Mouse (Mus musculus) heart, embryonic 15.5 days (tissue): ENCODE results near the gene Gm44579. TPM values are rescaled to one million over a fixed set of nuclear protein-coding genes. Genes with fewer than 3 reads are reported as not detected.

Experiments
- ATAC-seq: fragments of 200-750 bp; cut with Nextera tagmentation; replicated peaks from 2 replicates; pipeline ENCODE4 v1.8.0; 2017; ENCODE audit warnings: low read depth, moderate TSS enrichment; ENCODE audit not compliant: insufficient number of reproducible peaks, insufficient read depth, low FRiP score
- H3K27ac ChIP-seq: fragments of 300-500 bp; sonication (generic); 2 replicates; pipeline ENCODE4 v1.5.1; 2015; ENCODE audit warnings: mild to moderate bottlenecking, inconsistent platforms
- H3K27me3 ChIP-seq: fragments of 300-500 bp; sonication (generic); 2 replicates; pipeline ENCODE4 v1.6.1; 2015; ENCODE audit warnings: inconsistent platforms
- H3K36me3 ChIP-seq: fragments of 300-500 bp; sonication (generic); 2 replicates; pipeline ENCODE4 v1.6.1; 2015; ENCODE audit warnings: mild to moderate bottlenecking, inconsistent platforms
- H3K4me1 ChIP-seq: fragments of 300-500 bp; sonication (generic); replicated peaks from 2 replicates; pipeline ENCODE4 v1.6.1; 2015; ENCODE audit warnings: inconsistent platforms
- H3K4me2 ChIP-seq: fragments of 300-500 bp; sonication (generic); 2 replicates; pipeline ENCODE4 v1.6.1; 2015; ENCODE audit warnings: inconsistent platforms, mild to moderate bottlenecking, moderate library complexity
- H3K4me3 ChIP-seq: fragments of 300-500 bp; sonication (generic); 2 replicates; pipeline ENCODE4 v1.5.1; 2015; ENCODE audit warnings: mild to moderate bottlenecking, inconsistent platforms
- H3K9ac ChIP-seq: fragments of 300-500 bp; sonication (generic); 2 replicates; pipeline ENCODE4 v1.6.1; 2015; ENCODE audit warnings: mild to moderate bottlenecking, inconsistent platforms
- H3K9me3 ChIP-seq: fragments of 300-500 bp; sonication (generic); replicated peaks from 2 replicates; pipeline ENCODE4 v1.6.1; 2016; ENCODE audit warnings: inconsistent platforms
- WGBS: fragments of 180-500 bp; shearing (Covaris S2); methylation state at CpG from one replicate; pipeline ENCODE4 v1.1.7; 2015; ENCODE audit warnings: mixed read lengths; 5-methylcytosine and 5-hydroxymethylcytosine counted together
- polyA plus RNA-seq: library from polyadenylated mRNA; unstranded; fragments of >200 nt; fragmentation: Nextera tagmentation; extraction: Ambion mirVana; gene quantifications from 2 replicates; pipeline ENCODE4 v1.2.1, GENCODE M21; 2015

Gm44579 gene
- polyA plus RNA-seq, 1 experiment from 2014 or later = not detected

DNA sequence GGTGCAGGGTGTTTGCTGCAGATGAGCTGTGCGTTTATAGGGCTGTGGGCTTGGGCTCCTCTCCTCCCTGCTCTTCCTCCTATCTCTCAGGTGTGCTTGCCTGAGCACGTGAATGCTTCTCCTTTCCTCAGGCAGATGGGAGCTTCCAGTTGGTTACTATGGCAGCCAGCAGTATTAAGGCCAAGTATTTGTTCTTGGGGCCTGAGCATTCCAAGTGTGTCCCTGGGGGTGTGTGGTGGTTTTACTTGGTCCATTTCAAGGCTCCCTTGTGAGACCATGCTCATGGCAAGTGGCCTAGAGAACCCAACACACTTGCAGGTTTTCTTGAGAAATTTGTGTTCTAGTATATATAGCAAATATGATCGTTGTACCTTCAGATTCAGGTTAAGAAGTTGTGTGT lies 25.3 kb downstream of the Gm44579 start, which contains the start of gene Olfr288:
Gene Olfr288 (minus strand): TSS at position 101 of the 400 bp plus-strand sequence.
- no peak; the same call in 1 of the 2 replicates for ATAC-seq
- no peaks in the 10 kb centered on the region for H3K4me1 ChIP-seq
- no peak within 1 kb of the TSS for H3K4me2 ChIP-seq
- no peak within 1 kb of the TSS for H3K4me3 ChIP-seq
- H3K27ac ChIP-seq = no peak within 1 kb of the TSS
- H3K27me3 ChIP-seq = no peaks in the 10 kb centered on the region
- no peaks in the 10 kb centered on the region for H3K9me3 ChIP-seq
- H3K9ac ChIP-seq = no peak within 1 kb of the TSS
- WGBS = 67% methylated on average over 3 of the region's 3 CpGs
- no peaks in the 10 kb centered on the region for H3K36me3 ChIP-seq

DNA sequence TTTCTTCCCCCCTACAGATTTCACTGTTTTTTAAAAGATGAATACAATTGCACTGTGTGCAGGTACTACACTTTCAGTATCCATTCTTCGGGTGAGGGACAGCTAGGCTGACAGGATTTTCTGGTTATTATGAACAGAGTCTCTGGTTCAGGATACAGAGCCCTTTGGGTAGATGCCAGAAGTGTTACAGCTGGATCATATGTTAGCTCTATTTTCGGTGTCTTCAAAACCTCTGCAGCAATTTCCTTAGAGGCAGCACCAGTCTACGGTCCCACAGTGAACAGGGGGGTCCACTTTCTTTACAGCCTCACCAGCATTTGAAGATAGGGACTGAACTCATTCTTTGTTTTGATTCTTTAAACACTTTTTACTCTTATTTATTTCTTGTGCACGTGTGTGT lies 36.3 kb downstream of the Gm44579 start:
- 47% methylated on average over 4 of the region's 4 CpGs for WGBS
- ATAC-seq = no peak
- no peaks in the 10 kb centered on the region for H3K36me3 ChIP-seq
- H3K4me2 ChIP-seq = no peak overlapping the region
- no peak overlapping the region for H3K27ac ChIP-seq
- no peak overlapping the region for H3K9ac ChIP-seq
- no peaks in the 10 kb centered on the region for H3K9me3 ChIP-seq
- no peaks in the 10 kb centered on the region; the same call in 1 of the 2 replicates for H3K27me3 ChIP-seq
- H3K4me1 ChIP-seq = peaks cover 12% of the 10 kb centered on the region
- no peak overlapping the region for H3K4me3 ChIP-seq

DNA sequence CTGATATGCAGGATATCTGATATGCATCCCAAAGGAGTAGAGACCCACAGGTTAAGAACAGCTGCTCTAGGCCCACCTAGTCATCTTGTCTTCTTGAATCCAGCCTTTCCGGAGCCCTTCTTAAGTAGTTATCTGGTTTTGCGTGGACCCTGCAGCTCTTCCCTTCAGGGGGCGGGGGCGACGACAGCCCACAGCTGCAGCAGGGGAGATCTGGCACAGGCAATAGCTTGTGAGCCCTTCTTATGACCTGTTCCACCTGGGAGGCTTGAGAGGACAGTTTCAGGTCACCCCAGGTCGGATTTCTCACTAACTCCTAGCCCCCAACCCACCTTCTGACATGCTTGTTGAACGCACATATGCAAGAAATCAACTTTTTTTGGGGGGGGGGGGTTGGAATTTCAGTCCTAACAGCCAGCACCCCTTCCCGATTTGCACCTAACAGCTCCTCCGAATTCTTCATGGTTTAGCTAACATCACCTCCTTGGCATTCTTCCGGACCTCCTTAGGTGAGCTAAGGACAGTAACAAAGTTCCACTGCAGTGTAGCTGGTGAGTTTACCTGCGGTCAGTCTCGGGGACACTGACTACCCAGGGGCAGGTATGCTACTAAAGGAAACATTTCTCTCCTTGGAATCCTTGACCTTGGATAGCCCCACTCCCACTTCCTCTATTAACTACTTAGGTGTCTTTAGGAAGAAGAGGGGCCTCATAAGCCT lies 38.8 kb downstream of the Gm44579 start:
- Histone ChIP-seq H3K4me3 (no peak overlapping the region; the same call in 1 of the 2 replicates), H3K9ac (no peak overlapping the region; the same call in 1 of the 2 replicates), H3K27ac (peak overlapping the region; percentile 90; the same call in 1 of the 2 replicates), H3K36me3 (no peaks in the 10 kb centered on the region), H3K9me3 (no peaks in the 10 kb centered on the region), H3K4me2 (peak overlapping the region; percentile 70), H3K4me1 (peaks cover 12% of the 10 kb centered on the region), H3K27me3 (no peaks in the 10 kb centered on the region; the same call in 1 of the 2 replicates)
- WGBS = 54% methylated on average over 12 of the region's 12 CpGs
- no peak for ATAC-seq

DNA sequence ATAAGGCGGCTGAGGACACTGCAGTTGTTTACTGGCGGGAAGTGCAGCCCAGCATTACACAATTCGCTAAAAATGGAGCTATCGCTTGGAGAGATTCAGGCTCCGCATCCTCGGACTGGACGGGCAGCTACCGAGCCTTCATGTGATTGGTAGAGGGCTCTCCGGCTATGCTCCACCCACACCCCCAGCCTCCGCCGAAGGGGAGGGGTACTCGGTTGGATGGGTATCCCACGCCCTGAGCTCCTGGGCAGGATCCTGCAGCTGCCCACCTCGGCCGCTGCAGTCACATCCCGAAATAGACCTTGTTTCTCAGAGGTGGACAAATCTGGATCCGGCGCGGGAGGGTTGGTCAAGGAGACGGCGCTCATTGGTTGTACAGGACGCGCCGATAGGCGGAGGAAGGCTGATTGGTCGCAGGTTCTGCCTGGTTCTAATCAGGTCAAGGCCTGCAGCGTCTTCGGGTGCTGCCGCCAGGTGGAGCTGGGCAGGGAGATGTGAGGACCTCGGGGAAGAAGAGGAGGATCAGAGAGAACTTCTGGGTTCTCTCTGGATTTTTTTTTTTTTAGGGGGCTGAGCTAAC lies 39.6 kb downstream of the Gm44579 start:
- Histone ChIP-seq H3K27me3 (no peaks in the 10 kb centered on the region; the same call in 1 of the 2 replicates), H3K4me2 (peak overlapping the region; percentile 70), H3K4me1 (peaks cover 12% of the 10 kb centered on the region), H3K27ac (peak overlapping the region; percentile 90), H3K9me3 (no peaks in the 10 kb centered on the region), H3K4me3 (peak overlapping the region; percentile 49), H3K36me3 (no peaks in the 10 kb centered on the region), H3K9ac (peak overlapping the region; percentile 48)
- peak; percentile 98 for ATAC-seq
- WGBS = under 1% methylated on average over 30 of the region's 30 CpGs

DNA sequence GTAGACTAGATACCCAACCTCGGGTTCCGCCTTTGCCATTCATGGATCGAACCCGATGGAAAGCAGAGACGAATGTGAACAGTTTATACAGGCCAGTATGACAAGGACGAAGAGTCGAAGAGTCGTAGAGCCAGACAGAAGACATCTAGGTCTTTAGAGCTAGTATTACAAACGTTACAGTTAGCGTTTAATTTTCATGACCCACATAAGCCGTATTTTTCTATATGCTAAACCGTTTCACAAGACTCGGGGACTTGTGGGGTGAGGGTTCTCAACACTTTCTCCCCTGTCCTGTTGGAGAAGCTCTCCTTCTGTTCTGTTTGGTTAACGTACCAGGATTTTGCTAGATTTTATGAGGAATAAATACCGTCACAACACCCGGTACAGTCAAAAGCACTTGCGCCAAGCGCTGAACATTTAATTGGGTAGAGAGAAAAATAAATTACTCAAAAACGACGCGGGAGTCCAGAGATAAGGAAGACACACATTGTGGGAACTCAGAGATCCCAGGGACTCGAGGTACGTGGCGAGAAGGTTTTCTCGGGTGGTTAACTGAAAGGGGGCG lies 40.1 kb downstream of the Gm44579 start:
- no peak for ATAC-seq
- Histone ChIP-seq H3K27ac (peak overlapping the region; percentile 90), H3K9me3 (no peaks in the 10 kb centered on the region), H3K4me3 (peak overlapping the region; percentile 49), H3K27me3 (no peaks in the 10 kb centered on the region), H3K4me1 (peaks cover 12% of the 10 kb centered on the region), H3K4me2 (peak overlapping the region; percentile 70), H3K9ac (peak overlapping the region; percentile 48), H3K36me3 (no peaks in the 10 kb centered on the region)
- 7% methylated on average over 26 of the region's 26 CpGs for WGBS

DNA sequence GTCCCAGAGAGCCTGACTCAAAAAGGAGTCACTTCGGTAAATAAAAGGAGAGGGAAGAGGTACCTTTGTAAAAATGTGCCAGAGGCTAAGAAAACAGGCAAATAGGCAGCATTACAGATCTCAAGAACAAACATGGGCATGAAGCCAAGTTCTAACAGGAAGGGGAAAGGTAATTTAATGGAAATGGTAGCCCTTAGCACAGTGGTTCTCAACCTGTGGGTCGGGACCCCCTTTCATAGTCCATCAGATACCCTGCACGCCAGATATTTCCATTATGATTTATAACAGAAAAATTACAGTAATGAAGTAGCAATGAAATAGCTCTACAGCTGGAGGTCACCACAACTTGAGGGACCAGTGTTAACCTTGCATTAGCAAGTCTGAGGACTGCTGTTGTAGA lies 43.5 kb downstream of the Gm44579 start:
- 58% methylated on average over 3 of the region's 3 CpGs for whole genome bisulfite sequencing
- Histone ChIP-seq H3K27me3 (peaks cover 21% of the 10 kb centered on the region), H3K27ac (no peak overlapping the region), H3K9ac (no peak overlapping the region), H3K4me3 (no peak overlapping the region), H3K4me2 (no peak overlapping the region), H3K36me3 (no peaks in the 10 kb centered on the region), H3K4me1 (peaks cover 12% of the 10 kb centered on the region), H3K9me3 (no peaks in the 10 kb centered on the region)
- no peak for ATAC-seq

DNA sequence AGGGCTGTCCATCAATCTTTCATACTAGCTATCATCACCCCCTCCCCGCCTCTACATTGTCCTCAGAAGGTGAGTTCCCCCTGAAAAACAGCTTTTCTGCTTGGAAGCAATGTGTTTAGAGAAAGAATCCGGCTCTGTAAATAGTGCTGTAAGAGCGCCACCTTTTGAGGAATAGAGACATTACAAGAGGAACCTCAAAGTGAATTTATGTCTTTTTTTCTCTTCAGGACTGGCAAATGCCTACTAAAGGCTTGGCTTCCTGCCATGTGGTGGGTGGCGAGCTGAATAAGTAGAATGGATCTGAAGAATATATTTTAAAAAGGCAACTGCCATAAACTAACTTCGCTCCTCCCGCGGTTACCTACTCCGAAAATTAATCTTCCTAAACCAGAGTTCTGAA lies 47.0 kb downstream of the Gm44579 start:
- H3K27ac ChIP-seq = no peak overlapping the region
- H3K9ac ChIP-seq = no peak overlapping the region
- 34% methylated on average over 8 of the region's 8 CpGs for WGBS
- H3K9me3 ChIP-seq = no peaks in the 10 kb centered on the region
- H3K4me1 ChIP-seq = no peaks in the 10 kb centered on the region
- peaks cover 56% of the 10 kb centered on the region for H3K27me3 ChIP-seq
- no peak for ATAC-seq
- H3K4me2 ChIP-seq = no peak overlapping the region
- no peaks in the 10 kb centered on the region for H3K36me3 ChIP-seq
- no peak overlapping the region for H3K4me3 ChIP-seq

DNA sequence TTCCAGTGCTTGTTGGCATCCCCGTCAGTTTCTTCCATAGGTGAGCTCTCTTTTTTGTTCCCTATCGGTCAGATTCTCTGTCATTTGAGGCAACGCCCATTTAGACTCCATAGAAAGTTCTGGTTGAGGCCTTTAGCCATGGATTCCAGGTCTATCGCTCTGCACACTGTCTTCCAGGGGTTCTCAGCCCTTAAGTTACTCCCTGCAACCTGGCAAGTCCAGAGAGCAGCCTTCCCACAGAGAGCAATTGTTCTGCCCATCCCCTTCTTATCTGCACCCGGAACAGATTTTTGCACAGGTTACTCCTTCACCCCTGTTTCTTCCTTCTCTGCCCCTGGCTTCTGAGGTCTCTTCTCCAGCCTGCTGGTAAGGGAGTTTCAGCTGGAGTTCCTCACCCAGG lies 48.7 kb downstream of the Gm44579 start:
- peaks cover 73% of the 10 kb centered on the region for H3K27me3 ChIP-seq
- WGBS = 73% methylated on average over 5 of the region's 5 CpGs

DNA sequence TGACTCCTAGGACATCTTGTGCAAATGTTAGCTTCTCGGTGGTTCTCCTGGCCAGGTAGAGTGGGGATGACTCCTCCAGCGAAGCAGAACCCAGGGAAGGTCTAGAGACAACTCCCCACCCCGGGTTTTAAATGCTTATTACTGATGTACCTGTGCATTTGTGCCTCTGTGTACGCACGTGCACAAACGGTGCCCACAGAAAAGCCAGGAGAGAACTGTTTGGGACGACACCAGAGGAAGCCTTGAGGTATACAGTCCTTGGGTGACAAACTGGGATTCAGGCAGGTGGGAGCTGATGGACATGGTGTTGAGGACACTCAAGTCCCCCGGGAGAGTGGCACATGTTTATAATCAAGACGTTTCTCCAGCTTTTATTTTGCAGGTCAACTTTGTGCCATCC lies 49.9 kb downstream of the Gm44579 start:
- H3K4me2 ChIP-seq = no peak overlapping the region
- WGBS = 65% methylated on average over 9 of the region's 9 CpGs
- H3K9ac ChIP-seq = no peak overlapping the region
- peaks cover 22% of the 10 kb centered on the region for H3K4me1 ChIP-seq
- H3K27ac ChIP-seq = no peak overlapping the region
- ATAC-seq = no peak
- H3K9me3 ChIP-seq = no peaks in the 10 kb centered on the region
- no peaks in the 10 kb centered on the region for H3K36me3 ChIP-seq
- peaks cover 84% of the 10 kb centered on the region for H3K27me3 ChIP-seq
- H3K4me3 ChIP-seq = no peak overlapping the region

More for the DNA sequence above, 48.7 kb downstream of the Gm44579 start:
- no peak overlapping the region for H3K4me2 ChIP-seq
- no peaks in the 10 kb centered on the region for H3K36me3 ChIP-seq
- H3K9ac ChIP-seq = no peak overlapping the region
- ATAC-seq = no peak
- H3K4me3 ChIP-seq = no peak overlapping the region
- no peaks in the 10 kb centered on the region for H3K9me3 ChIP-seq
- H3K27ac ChIP-seq = no peak overlapping the region
- H3K4me1 ChIP-seq = peaks cover 16% of the 10 kb centered on the region

DNA sequence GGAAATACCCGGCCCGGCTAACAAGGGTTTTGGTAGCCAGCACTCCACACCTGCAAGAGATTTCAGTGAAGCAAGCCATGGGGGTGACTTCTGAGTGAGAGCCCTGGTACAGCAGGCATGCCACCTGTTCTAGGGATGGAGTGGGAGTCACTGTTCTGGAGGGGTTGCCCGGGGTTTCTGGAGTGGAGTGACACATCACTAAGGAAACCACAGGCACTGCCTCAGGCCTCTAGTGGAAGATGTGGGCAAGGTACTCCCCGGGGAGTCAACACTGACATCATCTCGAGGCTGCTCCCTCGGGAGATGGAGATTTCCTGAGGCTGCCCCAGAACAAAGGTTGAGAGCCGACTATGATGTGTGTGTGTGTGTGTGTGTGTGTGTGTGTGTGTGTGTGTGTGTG lies 50.4 kb downstream of the Gm44579 start:
- Histone ChIP-seq H3K4me1 (peaks cover 22% of the 10 kb centered on the region), H3K9ac (no peak overlapping the region), H3K9me3 (no peaks in the 10 kb centered on the region), H3K4me3 (no peak overlapping the region), H3K27ac (no peak overlapping the region), H3K4me2 (no peak overlapping the region), H3K36me3 (no peaks in the 10 kb centered on the region), H3K27me3 (peaks cover 89% of the 10 kb centered on the region)
- ATAC-seq = no peak
- 41% methylated on average over 7 of the region's 7 CpGs for WGBS

DNA sequence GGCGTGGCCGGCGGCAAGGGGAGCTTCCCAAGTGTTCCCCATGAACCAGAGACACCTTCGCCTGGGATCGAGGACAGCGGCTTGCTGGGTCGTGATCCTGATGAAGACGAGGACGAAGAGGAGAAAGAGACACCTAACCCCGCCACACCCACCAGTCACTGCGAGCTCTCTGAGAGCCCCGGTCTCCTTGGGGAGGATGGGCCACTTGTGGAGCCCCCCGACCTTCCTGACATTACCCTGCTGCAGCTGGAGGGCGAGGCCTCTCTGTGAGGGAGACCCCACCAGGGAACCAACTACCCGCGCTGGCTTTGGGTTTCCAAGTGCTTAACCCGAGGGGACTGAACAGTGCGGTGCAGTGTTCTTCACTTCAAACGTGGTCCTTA lies 52.2 kb downstream of the Gm44579 start:
- Histone ChIP-seq H3K9me3 (no peaks in the 10 kb centered on the region), H3K4me1 (peaks cover 22% of the 10 kb centered on the region), H3K27ac (no peak overlapping the region), H3K27me3 (peaks cover 84% of the 10 kb centered on the region), H3K36me3 (no peaks in the 10 kb centered on the region), H3K4me2 (peak overlapping the region; percentile 92), H3K9ac (no peak overlapping the region), H3K4me3 (peak overlapping the region; percentile 56)
- WGBS = 11% methylated on average over 19 of the region's 19 CpGs
- no peak for ATAC-seq
